In the genomic region with DNA sequence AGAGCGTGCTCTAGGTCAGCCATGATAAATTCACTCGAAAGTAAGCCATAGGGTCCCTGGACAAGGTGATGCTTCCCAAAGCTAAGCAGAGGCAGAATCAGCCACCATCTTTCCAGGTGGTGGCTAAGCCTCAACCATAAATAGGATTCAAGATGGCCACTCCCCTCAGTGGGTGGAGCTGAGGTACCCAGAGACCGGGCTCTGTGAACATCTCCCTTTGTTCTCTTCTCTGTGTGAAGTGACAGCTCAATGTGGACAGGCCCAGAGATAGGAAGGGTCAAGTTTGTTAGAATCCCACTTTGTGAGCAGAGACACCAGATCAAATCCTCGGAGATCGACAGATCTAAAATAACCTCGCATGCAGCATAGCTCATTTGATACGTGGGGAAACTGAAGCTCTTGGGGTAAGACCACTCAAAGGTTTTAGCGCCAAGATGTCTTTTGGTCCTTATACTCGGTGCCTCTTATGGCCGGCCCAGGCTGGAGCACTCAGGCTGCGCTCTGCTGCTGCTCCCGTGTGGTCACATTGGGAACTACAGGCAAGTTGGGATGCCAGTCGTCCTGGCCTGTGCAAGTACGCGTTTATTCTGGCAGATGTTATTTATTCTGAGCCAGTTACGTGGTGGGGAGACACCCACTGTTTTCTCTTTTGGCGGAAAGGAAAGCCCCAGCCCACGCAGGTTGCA, we compare ENCODE assay signal across 8 mouse cellular contexts. TPM values are rescaled to one million over a fixed set of nuclear protein-coding genes. Genes with fewer than 3 reads are reported as not detected.
DNase-seq lines count a peak whose midpoint lies in the region; ATAC-seq lines count a peak whose summit lies in the region.

No protein-coding gene starts in this region.

- DNase-seq in Muller cell, postnatal 12 days (ENCODE audit: inconsistent ontology term): peak; percentile 62
- peak; percentile 93 to 95 for DNase-seq in cerebellum, postnatal 10 days
- DNase-seq in frontal cortex, postnatal 36 days (ENCODE audit: low spot score in 2 of 2): peak; percentile 84 to 90
- peak; percentile 83 to 84 for DNase-seq in layer of hippocampus, postnatal 36 days
- peak; percentile 92 for DNase-seq in lung, postnatal 36 days
- peak; percentile 86 for DNase-seq in retina, postnatal 1 day
- peak; percentile 74 to 85 for DNase-seq in urinary bladder, adult 18-20 months (ENCODE audit: low spot score in 2 of 2)

- H3K4me2 ChIP-seq in hindbrain, embryonic 15.5 days: no peak overlapping the region

- ATAC-seq in hindbrain, embryonic 15.5 days (ENCODE audit: low FRiP score, low read depth): peak; percentile 92

- no peak overlapping the region for H3K27ac ChIP-seq in hindbrain, embryonic 15.5 days (replicated peaks)

- H3K9me3 ChIP-seq in hindbrain, embryonic 15.5 days: no peaks in the 10 kb centered on the region

- 6% methylated on average over 18 of the region's 18 CpGs for WGBS in hindbrain, embryonic 15.5 days

- no peak overlapping the region for H3K9ac ChIP-seq in hindbrain, embryonic 15.5 days

- H3K27me3 ChIP-seq in hindbrain, embryonic 15.5 days: 0 out of 2 replicates have a peak, but pooled peaks cover 6% of the 10 kb centered on the region

- H3K36me3 ChIP-seq in hindbrain, embryonic 15.5 days: no peaks in the 10 kb centered on the region

- 0 out of 2 replicates have a peak, but pooled peaks cover 2% of the 10 kb centered on the region for H3K4me1 ChIP-seq in hindbrain, embryonic 15.5 days (replicated peaks)

- H3K4me3 ChIP-seq in hindbrain, embryonic 15.5 days: no peak overlapping the region

RNA-seq across cellular contexts. Expression of gene Csnk1e, which starts 11.4 kb away (rescaled TPM):
- 229 and 234 TPM in 2 replicates for polyA plus RNA-seq in hindbrain, embryonic 15.5 days (2015; fragmentation: Nextera tagmentation; extraction: Ambion mirVana)
- total RNA-seq in layer of hippocampus, postnatal 36 days (2021): 100 to 1,000 TPM; 111 to 120 TPM

RNA-seq across cellular contexts. Expression of gene Kcnj4, which starts 38.3 kb away (rescaled TPM):
- not detected in 2 replicates for polyA plus RNA-seq in hindbrain, embryonic 15.5 days (2015; fragmentation: Nextera tagmentation; extraction: Ambion mirVana)
- total RNA-seq in layer of hippocampus, postnatal 36 days (2021): 10 to 100 TPM; 69.5 to 75.8 TPM

RNA-seq across cellular contexts. Expression of gene Kdelr3, which starts 49.5 kb away (rescaled TPM):
- 12.0 and 13.1 TPM in 2 replicates for polyA plus RNA-seq in hindbrain, embryonic 15.5 days (2015; fragmentation: Nextera tagmentation; extraction: Ambion mirVana)
- under 1 TPM in 1 of 2 experiments, not detected in 1; 0.32 TPM for total RNA-seq in layer of hippocampus, postnatal 36 days (2021)
